Mouse (Mus musculus) forebrain, embryonic 14.5 days (tissue): ENCODE results near the gene Eral1. TPM values are rescaled to one million over a fixed set of nuclear protein-coding genes. Genes with fewer than 3 reads are reported as not detected.

Source experiments
- microRNA counts: library from miRNA; unstranded; fragments of <30 nt; microRNA quantifications from one replicate; lab custom pipeline; 2016
- microRNA-seq: library from miRNA; unstranded; fragments of <30 nt; microRNA quantifications from one replicate; pipeline ENCODE4, GENCODE M21; 2016
- polyA plus RNA-seq: library from polyadenylated mRNA; unstranded; fragments of >200 nt; fragmentation: Nextera tagmentation; extraction: Ambion mirVana; gene quantifications from 2 replicates; pipeline ENCODE4 v1.2.1, GENCODE M21; 2014

The Eral1 gene
- polyA plus RNA-seq, 1 experiment from 2014 or later, result 40.2 TPM

MicroRNA genes within 50 kb of the gene (microRNA counts, 519-probe panel; counts per million panel counts)
- 4,303 counts per million, percentile 52 among the panel's probes with 10 or more counts for microRNA mmu-miR-144 (lab: Ali Mortazavi, UCI)
- microRNA mmu-miR-451 (lab: Ali Mortazavi, UCI), result 3,634 counts per million, percentile 36 among the panel's probes with 10 or more counts

Small RNA genes lying within 50 kb of the gene (microRNA-seq; reads per million reads assigned to microRNA genes)
- gene Mir144 (19.2 reads per million, percentile 38 among the genes with 10 or more reads in this experiment), gene Mir451a (not detected), gene Mir451b (not detected)

Other genes with a start within 250 kb of the Eral1 start
- 10.1 and 11.4 TPM in 2 replicates for gene Pipox, start 186.3 kb downstream of the Eral1 start, polyA plus RNA-seq
- 140 and 175 TPM in 2 replicates for gene Sez6, start 149.6 kb downstream of the Eral1 start, polyA plus RNA-seq
- gene Phf12, start 97.6 kb downstream of the Eral1 start, polyA plus RNA-seq, result 16.5 and 17.0 TPM in 2 replicates
- 36.6 and 38.8 TPM in 2 replicates for gene Dhrs13, start 48.1 kb downstream of the Eral1 start, polyA plus RNA-seq
- gene Flot2, start 42.5 kb downstream of the Eral1 start, polyA plus RNA-seq, result 56.2 and 64.6 TPM in 2 replicates
- gene Fam222b, start 14.3 kb upstream of the Eral1 start, polyA plus RNA-seq, result 22.3 and 23.9 TPM in 2 replicates
- gene Traf4, start 85.2 kb upstream of the Eral1 start, polyA plus RNA-seq, result 79.2 and 82.6 TPM in 2 replicates
- gene Nek8, start 96.3 kb upstream of the Eral1 start, polyA plus RNA-seq, result 4.6 and 5.5 TPM in 2 replicates
- gene Tlcd1, start 96.3 kb upstream of the Eral1 start, polyA plus RNA-seq, result 4.4 and 4.5 TPM in 2 replicates
- gene Rpl23a, start 103.2 kb upstream of the Eral1 start, polyA plus RNA-seq, result 1,011 and 1,206 TPM in 2 replicates
- 48.1 and 48.2 TPM in 2 replicates for gene Rab34, start 108.0 kb upstream of the Eral1 start, polyA plus RNA-seq
- 0.55 and 0.73 TPM in 2 replicates for gene Proca1, start 113.0 kb upstream of the Eral1 start, polyA plus RNA-seq
- gene Sdf2, start 165.4 kb upstream of the Eral1 start, polyA plus RNA-seq, result 82.4 and 90.2 TPM in 2 replicates
- 17.7 and 21.7 TPM in 2 replicates for gene Supt6, start 165.6 kb upstream of the Eral1 start, polyA plus RNA-seq
- 49.4 and 56.0 TPM in 2 replicates for gene 2610507B11Rik, start 181.4 kb upstream of the Eral1 start, polyA plus RNA-seq
- gene BC030499, start 210.5 kb upstream of the Eral1 start, polyA plus RNA-seq, result 0.19 and 0.43 TPM in 2 replicates
- 21.5 and 25.4 TPM in 2 replicates for gene Spag5, start 221.1 kb upstream of the Eral1 start, polyA plus RNA-seq
- gene Aldoc, start 242.6 kb upstream of the Eral1 start, polyA plus RNA-seq, result 161 and 167 TPM in 2 replicates
- 46.8 and 51.0 TPM in 2 replicates for gene Pigs, start 248.0 kb upstream of the Eral1 start, polyA plus RNA-seq